Mouse (Mus musculus) MN1 (cell line): Measurements from ENCODE around the gene Mob3b.
"Not testable (repeated sequence)": the region's sequence is repeated elsewhere in the genome, so short reads cannot be mapped to it uniquely, and the experiment has no call there.

Experiments used
- DNase-seq: peaks from one replicate; pipeline ENCODE4 v3.0.0-alpha.2; 2016; ENCODE audit warnings: low spot score

Mob3b gene

DNA sequence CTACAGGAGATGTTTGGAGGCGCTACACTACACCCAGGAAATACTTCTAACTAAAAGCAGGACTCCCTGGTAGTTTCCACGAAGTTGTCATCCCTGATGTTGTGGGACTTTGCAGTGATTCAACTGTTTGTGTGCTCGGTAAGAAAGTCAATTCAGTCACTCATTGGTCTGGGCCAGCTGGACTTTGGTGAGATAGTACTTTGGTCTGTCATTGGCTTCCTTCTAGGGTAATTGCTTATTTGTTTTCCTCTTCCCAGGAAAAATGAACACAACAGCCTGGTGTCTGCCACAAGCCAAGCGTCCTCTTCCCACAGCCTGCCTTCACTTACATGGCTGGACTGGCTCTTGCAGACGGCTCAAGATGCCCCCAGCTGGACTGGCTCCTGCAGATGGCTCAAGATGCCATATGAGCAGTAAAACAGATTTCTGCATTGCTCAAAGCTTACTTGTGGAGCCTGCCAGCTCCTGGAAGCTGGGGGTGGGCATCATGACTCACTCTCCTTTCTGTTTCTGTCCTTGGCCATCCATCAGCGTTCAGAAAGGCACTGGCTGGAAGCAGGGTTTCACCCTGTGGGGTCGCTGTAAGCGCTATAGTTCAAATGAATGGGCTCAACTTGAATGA lies 190.8 kb downstream of the Mob3b start:
- DNase-seq = no peak

- DNase-seq = no peak
These were observed 192.4 kb downstream of the Mob3b start for GRCm38 (mm10) chr4:34964906-34965305.

GRCm38 (mm10) chr4:34963999-34964398 lies 193.3 kb downstream of the Mob3b start:
- no peak for DNase-seq

DNA sequence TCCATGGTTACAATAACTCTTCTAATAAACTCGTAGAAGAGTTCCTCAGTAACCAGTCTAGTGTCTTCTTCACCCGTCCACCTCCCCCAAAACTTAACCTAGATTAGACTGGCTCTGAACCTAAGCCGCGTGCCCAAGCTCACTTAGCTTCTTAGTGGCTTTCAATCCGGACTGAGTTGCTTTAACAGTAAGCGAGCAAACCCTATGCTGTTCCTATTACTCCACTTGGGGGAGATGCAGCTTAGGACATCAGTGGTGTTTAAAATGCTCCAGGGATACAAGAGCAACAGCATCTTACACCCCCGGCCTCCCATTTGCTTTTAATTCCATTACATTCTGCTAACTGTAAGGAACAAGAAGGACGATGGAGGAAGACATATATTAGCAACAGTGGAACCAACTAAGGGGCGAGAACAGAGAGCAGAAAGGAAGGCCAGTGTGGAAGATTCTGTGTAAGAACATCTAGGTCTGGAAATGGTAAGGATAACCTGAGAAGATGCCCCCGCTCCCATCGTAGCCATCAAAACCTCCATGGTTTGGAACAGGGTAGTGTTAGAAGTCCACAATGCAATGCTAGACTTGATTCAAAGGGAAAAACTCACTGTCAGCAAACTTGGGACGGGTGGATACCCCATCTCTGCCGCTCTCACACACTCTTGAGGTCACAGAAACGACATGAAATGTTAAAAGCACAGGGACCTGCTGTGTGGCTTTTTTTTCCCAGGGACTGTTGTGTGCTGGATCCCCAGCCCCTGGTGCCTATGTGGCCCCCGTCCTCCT lies 196.3 kb downstream of the Mob3b start:
- no peak for DNase-seq

- DNase-seq = no peak
These were observed 197.8 kb downstream of the Mob3b start for GRCm38 (mm10) chr4:34959477-34959876.

DNA sequence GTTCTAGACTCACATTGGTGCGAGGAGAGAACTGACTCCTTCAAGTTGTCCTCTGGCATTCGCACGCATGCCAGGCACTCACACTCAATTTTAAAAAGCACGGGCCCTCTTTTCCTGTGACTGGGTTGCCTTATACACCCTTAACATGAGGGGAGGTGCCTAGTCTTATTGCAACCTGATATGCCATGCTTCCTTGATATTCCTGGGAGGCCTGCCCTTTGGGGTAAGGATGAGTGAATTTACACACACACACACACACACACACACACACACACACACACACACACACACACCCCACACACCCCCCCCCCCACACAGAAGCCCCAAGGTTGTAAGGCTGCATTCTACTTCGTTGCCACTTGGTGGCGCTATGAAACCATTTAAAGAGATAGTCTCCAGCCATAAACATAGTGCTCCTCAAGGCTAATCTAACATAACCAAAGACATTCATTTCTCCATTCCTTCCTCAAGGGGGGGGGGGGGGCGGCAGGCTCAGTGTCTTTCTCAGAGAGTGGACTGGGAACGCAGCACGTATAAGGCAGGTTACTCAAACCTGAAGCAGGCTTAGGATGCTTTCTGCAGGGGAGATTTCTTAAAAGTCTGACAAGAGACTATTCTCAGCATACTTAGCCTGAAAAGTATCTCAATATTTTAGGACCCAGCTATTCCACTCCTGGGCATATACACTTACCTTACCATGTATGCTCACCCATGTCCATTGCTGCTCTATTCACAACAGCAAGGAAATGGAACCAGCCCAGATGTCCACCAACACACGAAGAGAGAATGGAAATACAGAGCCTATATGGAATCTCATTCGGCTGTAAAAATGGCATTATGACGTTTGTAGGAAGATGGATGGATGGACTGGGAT lies 198.9 kb downstream of the Mob3b start:
- peak; percentile 15 for DNase-seq

GRCm38 (mm10) chr4:34953716-34954115 lies 203.6 kb downstream of the Mob3b start:
- DNase-seq = no peak

DNA sequence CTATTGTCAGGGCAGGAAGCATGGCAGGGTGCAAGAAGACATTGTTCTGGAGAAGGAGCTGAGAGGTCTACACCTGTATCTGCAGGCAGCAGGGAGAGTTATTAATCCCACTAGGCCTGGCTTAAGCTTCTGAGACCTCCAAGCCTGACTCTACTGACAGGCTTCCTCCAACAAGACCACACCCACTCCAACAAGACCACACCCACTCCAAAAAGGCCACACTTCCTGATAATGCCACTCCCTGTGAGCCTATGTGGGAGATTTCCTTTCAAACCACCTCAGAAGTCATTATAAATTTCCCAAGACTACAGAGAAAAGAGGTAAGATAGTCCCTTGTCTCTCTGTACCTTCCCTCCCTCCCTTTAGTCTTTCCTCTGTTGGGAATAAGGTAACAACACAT lies 210.1 kb downstream of the Mob3b start:
- no peak for DNase-seq

DNA sequence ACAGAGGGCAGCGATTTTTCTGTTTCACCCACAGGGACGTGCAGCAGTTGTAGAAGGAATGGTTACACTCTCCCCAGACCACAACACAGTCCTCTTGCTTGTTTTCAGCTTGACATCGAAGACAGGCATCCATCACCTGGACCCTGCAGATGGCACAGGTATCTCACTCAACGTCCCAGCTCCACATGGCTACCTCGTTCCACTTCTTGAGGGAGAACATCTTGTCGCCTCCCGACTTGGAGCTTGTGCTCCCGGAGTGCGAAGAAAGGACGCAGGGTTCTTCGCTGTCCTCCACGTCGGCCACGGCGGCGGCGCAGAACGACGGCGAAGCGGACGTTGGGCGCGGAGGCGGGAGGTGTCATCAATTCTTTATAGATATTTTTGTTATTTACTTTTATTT lies 216.2 kb downstream of the Mob3b start:
- no peak for DNase-seq

DNA sequence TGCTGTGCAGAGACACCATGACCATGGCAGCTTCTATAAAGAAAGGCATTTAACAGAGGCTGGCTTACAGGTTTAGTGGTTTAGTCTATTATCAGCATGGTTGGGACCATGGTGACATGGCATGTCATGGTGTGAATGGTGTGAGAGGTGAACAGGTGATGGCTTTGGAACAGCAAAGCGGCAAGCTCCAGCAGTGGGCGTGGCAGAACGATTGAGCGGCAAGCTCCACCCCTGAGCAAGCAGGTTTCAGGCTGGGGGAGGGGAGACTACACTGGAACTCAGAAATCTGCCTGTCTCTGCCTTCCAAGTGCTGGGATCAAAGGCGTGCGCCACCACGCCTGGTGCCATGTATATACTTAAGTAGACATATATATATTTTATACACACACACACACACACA lies 228.9 kb downstream of the Mob3b start:
- not testable (repeated sequence) for DNase-seq

- peak; percentile 58 for DNase-seq
These were observed 235.0 kb downstream of the Mob3b start for GRCm38 (mm10) chr4:34922177-34922870.

GRCm38 (mm10) chr4:34917400-34917799 lies 239.9 kb downstream of the Mob3b start:
- DNase-seq = no peak

- no peak for DNase-seq
These were observed 245.1 kb downstream of the Mob3b start for GRCm38 (mm10) chr4:34912171-34912570.

- DNase-seq = no peak
These were observed 245.9 kb downstream of the Mob3b start for GRCm38 (mm10) chr4:34911401-34911800.

- DNase-seq = no peak
These were observed 249.2 kb downstream of the Mob3b start for GRCm38 (mm10) chr4:34908127-34908526.

- no peak for DNase-seq
These were observed 250.3 kb downstream of the Mob3b start for GRCm38 (mm10) chr4:34907026-34907425.

GRCm38 (mm10) chr4:34906151-34906550 lies 251.1 kb downstream of the Mob3b start:
- DNase-seq = no peak

DNA sequence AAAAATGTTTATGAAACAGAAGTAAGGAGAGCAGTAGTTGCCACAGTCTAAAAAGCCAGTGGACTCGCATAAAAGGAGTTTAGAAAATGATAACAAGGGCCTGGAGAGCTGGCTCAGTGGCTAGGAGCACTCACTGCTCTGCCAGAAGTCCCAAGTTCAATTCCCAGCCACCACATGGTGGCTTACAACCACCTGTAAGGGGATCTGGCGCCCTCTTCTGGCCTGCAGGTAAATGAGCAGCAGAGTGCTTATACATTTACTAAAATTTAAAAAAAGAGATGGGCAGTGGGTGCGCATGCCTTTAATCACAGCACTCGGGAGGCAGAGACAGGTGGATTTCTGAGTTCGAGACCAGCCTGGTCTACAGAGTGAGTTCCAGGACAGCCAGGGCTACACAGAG lies 251.9 kb downstream of the Mob3b start:
- no peak for DNase-seq

GRCm38 (mm10) chr4:34901582-34901981 lies 255.7 kb downstream of the Mob3b start:
- DNase-seq = not testable (repeated sequence)

GRCm38 (mm10) chr4:34901166-34901565 lies 256.1 kb downstream of the Mob3b start:
- no peak for DNase-seq

DNA sequence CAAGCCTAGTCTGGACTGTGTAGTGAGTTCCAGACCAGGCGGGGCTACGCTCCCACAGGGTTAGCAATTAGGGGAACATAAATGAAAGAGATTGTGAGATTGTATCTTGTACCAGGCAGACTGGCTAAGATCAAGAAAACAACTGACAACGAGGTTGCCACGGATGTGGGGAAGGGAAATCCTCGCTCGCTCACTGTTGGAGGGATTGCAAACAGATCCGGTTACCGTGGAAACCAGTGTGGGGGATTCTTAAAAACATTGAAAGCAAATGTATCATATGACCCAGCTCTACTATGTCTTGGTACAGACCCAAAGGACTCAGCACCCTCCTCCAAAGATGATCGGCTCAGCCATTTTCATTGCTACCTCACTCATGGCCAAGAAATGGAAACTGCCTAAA lies 257.1 kb downstream of the Mob3b start:
- peak; percentile 50 for DNase-seq

DNA sequence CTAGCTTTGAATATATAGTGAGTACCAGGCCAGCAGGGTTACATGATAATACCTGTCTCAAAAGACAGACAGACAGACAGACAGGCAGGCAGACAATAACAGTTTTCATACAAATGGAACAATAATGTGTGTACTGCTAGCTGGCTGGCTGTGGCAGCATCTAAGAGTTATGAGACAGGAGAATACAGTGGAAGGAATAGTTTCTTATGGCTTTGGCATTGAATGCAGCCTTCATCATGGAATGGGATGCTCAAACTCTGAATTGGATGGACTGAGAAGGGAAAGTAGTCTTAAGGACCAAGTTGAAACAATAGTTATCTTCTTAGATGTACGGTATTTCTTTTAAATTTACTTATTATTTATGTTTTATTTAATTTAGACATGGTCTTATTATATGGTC lies 258.0 kb downstream of the Mob3b start:
- DNase-seq = no peak
